Mouse (Mus musculus): ENCODE measurements around the gene Nifk.

Nifk gene

GRCm38 (mm10) chr1:118321661-118322201, at the start of gene Nifk:
Nifk (plus strand) TSS chr1:118321839.
- DNase-seq (ENCODE audit: low read depth, low spot score) = peak; percentile 99

- DNase-seq (ENCODE audit: low read depth, low spot score) = peak; percentile 56
These were observed 46.5 kb upstream of the Nifk start for GRCm38 (mm10) chr1:118275139-118275538.

DNA sequence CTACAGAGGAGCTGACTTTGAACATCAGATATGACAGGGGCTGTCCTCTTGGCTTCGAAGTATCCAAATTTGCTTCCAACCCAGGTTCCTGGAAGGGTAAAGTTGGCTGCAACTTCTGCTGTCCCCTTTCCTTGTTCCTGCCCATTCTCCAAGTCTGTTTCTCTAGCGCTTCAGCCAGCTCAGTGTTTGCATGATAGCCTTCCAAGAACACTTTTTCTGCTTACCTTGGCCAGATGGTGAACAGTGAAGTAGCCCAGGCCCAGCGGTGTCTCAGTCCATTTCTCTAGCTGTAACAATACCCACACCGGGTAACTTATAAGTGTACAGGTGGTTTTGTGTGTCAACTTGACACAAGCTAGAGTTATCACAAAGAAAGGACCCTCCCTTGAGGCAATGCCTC, 29.3 kb upstream of the Nifk start:
- DNase-seq (ENCODE audit: low read depth, low spot score) = no peak

DNA sequence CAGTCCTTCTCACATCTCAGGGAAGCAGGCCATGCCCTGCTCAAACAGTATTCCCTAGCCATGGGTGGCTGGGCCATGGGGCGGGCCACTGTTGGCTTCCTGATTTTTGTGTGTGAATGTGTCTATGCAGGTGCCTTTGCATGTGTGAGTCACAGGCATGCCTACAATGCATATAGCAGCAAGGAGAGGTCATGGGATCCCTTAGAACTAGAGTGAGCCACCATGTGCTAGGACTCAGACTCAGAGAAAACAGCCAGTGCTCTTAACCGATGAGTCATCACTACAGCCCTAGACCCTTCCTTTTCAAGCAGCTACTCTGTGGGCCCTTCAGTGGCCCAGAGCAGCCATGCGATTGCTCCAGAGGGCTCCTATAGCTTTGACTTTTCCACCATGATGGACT, 27.4 kb upstream of the Nifk start:
- DNase-seq (ENCODE audit: low read depth, low spot score) = no peak

DNA sequence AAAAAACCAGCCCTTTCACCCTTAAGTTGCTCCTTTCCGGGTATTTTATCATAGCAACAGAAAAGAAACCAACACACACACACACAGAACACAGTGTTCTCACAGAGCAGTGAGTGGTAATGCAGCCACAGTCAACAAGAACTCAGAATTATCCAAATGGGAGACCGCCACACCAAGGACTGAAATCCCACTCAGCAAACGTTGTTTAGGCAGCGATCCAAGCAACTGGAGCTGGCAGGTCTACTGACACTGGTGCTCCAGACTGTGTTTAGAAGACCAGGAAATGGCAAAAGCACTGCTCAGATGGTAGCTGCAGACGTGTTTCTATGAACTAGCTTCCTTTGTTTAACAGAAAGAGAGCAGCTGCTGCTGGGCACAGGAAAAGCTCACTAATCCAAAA, 26.8 kb upstream of the Nifk start:
- peak; percentile 44 for DNase-seq (ENCODE audit: low read depth, low spot score)

GRCm38 (mm10) chr1:118296673-118297072, 25.0 kb upstream of the Nifk start:
- DNase-seq (ENCODE audit: low read depth, low spot score) = no peak

GRCm38 (mm10) chr1:118297719-118298118, 23.9 kb upstream of the Nifk start:
- no peak for DNase-seq (ENCODE audit: low read depth, low spot score)

DNA sequence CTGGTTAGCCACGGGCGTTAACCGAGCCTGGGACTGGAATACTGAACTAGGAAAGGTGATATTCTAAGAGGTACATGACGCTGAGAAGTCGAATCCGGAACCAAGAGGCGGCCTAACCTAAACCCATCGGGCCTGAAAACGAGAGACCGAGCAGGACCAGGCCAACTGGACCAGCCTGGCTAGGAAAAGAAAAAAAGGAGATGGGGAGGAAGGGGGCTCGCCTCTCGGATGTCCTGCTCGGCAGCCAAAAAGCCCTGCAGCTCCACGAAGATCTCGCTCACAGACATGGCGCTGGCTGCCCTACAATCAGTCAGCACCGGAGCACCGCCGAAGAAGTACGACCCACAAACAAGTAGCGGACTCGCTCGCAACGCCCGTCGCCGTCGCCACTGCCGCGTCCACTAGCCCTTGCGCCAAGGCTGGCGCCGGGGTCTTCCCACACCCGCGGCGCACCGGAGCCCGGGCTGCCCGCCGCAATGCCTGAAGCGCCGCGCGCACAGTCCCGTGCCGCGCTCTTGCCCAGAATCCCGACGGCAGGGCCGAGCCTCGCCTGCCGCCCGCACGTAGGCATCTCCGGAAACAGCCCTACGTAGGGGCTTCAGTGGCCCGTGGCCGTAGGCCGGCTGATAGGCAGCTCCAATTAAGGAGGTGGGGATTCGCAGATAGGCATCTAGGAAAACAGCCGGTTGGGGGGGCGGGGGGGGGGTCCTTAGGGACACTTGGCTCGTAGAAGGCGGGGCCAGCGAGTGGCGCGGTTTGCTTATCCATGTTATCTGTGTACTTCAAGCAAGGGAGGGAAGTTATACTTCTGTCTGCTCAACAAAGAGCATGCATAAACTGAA, 10.6 kb upstream of the Nifk start:
- DNase-seq (ENCODE audit: low read depth, low spot score) = peak; percentile 94

DNA sequence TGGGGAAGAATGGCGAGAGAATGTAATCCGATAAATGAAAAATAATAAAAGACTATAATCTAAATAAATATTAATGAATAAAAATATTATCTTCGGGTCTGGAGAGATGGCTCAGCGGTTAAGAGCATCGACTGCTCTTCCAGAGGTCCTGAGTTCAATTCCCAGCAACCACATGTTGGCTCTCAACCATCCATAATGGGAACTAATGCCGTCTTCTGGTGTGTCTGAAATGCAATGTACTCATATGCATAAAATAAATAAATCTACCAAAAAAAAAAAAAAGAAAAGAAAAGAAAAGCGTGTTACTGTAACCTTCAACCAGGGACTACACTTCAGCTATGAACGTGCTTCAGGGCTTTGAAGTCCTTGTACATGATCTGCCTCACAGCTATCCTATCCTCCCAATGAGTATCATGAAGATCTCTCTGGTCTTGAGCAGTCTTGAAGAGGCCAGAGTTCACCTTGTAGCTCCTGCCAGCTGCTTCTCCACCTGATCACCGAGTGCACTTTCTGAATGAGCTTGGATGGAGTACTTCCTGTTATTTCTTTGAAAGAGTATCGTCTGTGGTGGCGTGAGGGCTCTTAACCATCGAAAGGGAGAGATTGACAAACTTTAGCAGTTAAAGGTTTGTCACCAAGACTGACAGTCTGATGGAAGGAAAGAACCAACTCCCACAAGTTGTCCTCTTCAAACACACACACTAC, 9.9 kb upstream of the Nifk start, which contains the start of gene Tsn:
Gene Tsn, minus strand, starts transcription at position 118 of the 705 bp plus-strand sequence.
- DNase-seq (ENCODE audit: low read depth, low spot score) = no peak

GRCm38 (mm10) chr1:118320696-118321095, 943 bp upstream of the Nifk start:
- peak; percentile 20 for DNase-seq (ENCODE audit: low read depth, low spot score)

GRCm38 (mm10) chr1:118334749-118335713, 13.4 kb downstream of the Nifk start:
- DNase-seq (ENCODE audit: low read depth, low spot score) = no peak

- no peak for DNase-seq (ENCODE audit: low read depth, low spot score)
These were observed 14.2 kb downstream of the Nifk start for GRCm38 (mm10) chr1:118335847-118336246.

DNA sequence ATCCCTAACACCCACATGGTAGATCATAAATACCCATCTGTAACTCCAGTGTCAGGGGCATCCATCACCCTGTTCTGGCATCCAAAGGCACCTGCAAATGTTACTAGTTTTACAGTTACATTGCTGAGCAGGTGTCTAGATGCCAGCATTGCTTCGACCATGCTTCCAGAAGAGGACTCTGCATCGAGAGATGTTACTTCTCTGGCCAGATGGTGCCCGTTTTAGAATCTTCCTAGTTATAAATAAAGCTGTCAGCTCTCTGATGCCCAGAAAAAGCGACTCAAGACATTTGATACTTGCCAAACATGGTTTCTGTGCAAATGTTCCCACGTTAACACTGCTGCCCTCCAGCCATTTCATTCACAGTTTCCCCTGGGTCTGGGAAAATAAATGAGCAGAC, 16.3 kb downstream of the Nifk start:
- DNase-seq (ENCODE audit: low read depth, low spot score) = peak; percentile 63

- no peak for DNase-seq (ENCODE audit: low read depth, low spot score)
These were observed 22.2 kb downstream of the Nifk start for GRCm38 (mm10) chr1:118343649-118344435.

GRCm38 (mm10) chr1:118349922-118350321, 28.3 kb downstream of the Nifk start:
- DNase-seq (ENCODE audit: low read depth, low spot score) = no peak

- peak; percentile 49 for DNase-seq (ENCODE audit: low read depth, low spot score)
These were observed 37.6 kb downstream of the Nifk start for GRCm38 (mm10) chr1:118359071-118359761.

DNA sequence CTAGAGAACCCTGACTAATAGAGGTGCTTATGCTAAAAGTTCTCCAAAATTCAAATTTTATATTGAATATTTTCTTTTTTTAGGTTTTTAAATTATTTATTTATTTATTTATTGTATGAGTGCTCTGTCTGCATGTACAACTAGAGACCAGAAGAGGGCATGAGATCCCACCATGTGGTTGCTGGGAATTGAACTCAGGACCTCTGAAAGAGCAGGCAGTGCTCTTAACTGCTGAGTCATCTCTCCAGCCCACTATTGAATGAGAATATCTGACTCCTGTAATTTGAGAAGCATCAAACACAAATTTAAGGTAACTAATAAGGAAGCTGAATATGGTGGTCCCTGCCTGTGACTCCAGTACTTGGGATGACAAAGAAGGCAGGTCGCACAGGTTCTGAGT, 46.3 kb downstream of the Nifk start:
- DNase-seq (ENCODE audit: low read depth, low spot score) = peak; percentile 22

DNA sequence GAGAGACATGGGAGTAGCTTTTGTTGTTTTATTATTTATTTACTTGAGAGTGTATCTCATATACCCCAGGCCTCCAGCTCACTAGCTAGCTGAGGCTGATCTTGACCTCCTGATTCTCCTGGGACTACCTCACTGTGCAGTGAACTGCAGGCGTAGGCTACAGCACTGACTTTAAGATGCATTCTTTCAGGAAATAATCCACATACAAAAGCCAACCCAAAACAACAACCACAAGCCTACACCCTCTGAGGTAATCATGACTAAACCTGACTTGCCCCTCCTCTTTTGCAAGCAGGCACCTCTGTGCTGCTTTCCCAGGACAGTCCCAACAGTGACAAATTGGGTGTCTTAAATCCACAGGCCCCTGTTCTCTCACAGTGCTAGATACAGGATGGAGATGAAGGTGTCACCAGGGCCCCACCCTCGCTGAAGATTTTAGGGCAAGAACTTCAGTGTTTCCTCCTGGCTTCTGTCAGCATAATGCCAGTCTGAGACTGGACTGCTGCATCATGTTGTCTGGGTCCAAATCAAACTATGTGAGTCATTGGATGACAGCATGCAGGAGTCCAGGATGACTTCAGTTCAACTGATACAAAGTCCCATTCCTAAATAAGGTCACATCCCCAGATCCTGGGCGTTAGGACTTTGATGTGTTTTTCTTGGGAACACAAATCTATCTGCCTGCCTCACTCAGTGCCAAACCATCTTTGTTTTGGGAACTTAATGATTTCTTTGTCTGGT, 47.3 kb downstream of the Nifk start:
- no peak for DNase-seq (ENCODE audit: low read depth, low spot score)

- no peak for DNase-seq (ENCODE audit: low read depth, low spot score)
These were observed 56.1 kb downstream of the Nifk start for GRCm38 (mm10) chr1:118377784-118378183.
